Mouse (Mus musculus) induced T-regulatory cell, adult 2 months (primary cell): ENCODE measurements around the gene Cybrd1.

ENCODE experiments used
- DNase-seq: peaks from one replicate; pipeline ENCODE4 v3.0.0-alpha.2; 2012; ENCODE audit warnings: low read depth

The Cybrd1 gene

DNA sequence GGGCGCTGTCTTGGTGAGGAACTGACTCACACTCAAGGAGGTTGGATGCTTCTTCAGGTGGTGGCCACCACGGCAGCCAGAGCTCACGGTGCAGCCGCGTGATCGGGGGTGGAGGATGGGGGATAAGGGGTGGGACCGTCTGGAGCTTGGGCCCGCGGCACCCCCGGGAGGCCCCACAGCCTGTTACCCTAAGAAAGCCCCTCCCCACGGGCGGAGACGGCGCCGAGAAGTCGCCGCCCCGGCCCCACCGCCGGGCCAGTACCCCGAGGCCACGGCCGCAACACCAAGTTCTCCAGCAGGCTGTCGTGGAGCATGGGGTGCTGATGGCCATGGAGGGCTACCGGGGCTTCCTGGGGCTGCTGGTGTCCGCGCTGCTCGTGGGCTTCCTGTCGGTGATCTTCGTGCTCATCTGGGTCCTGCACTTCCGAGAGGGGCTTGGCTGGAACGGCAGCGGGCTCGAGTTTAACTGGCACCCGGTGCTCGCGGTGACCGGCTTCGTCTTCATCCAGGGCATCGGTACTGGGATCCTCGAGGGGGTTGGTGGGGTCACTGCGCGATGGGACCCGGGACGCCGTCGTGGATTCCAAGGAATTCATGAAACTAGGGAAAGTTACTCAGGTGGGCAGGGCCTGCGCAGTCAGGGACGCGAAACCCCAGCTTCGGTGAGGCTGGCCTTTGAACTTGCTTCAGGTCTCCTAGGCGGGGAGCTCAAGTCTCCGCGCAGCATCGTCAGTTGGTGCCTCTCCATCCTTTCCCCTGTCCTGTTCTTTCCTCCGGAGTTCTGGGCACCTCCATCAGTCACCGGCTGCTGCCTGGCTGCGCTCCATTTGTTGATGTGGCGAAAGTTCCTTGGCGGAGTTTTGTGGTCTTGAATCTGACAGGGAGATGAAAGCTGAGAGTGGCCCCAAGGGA, at the start of gene Cybrd1:
Gene Cybrd1, plus strand, starts transcription at position 127 of the 912 bp plus-strand sequence.
- DNase-seq: peak; percentile 47

- DNase-seq: no peak
Measured at GRCm38 (mm10) chr2:71071601-71072000, 46.1 kb upstream of the Cybrd1 start.

- DNase-seq: no peak
Measured at GRCm38 (mm10) chr2:71073330-71073729, 44.4 kb upstream of the Cybrd1 start.

DNA sequence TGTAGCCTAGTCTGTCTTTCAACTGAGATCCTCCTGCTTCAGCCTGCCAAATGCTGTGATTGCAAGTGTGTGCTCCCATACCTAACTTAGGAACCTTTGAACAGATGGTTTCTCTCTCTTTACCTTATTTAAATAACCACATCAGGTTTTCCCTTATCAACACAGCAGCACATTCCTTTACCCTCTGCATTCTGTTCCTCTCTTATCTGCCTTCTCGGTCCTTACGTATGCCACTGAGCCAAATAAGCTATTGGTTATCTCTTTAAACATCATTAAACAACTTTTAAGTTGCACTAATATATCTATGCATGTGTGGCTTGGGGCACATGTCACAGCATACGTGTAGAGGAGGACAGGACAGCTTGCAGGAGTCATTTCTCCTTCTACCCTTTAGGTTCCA, 43.9 kb upstream of the Cybrd1 start:
- no peak for DNase-seq

DNA sequence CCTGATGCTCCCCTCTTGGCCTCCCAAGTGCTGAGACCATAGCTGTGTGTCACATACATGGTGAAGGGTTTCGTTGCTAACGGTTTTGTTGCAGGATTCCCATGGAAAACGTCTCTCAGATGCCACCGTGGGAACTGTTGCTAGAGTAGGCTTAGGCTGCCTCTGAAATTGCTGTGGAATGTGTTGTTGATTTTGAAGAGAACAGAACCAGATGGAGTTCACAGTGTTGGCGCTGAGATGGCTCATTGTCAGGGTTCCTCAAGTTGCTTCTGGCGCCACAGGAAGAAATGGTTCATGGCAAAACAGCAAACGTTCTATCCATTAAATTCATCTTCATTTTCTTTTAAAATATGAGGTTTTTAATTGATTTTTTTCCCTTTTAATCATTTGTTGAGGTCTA, 35.3 kb upstream of the Cybrd1 start:
- no peak for DNase-seq

- no peak for DNase-seq
Measured at GRCm38 (mm10) chr2:71083454-71084193, 34.1 kb upstream of the Cybrd1 start.

DNA sequence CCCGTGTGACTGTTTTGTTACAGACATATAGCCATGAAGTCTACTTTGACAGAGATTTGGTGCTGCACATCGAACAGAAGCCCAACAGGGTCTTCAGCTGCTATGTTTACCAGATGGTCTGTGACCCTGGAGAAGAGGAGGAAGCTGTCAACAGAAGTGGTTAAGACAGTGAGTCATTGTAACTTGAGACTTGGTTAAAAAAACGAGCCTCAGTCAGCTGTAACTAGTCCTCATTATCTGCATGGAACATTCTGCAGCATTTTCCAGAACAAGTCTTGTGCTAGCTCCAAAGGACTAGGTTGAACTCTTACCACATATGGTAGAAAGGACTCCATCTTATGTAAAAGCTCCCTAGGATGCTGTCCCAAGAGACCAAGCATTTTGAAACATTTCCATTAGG, 28.0 kb upstream of the Cybrd1 start:
- DNase-seq: no peak

- peak; percentile 26 for DNase-seq
Measured at GRCm38 (mm10) chr2:71090660-71091445, 26.9 kb upstream of the Cybrd1 start.

GRCm38 (mm10) chr2:71096170-71096569, 21.6 kb upstream of the Cybrd1 start:
- no peak for DNase-seq

- no peak for DNase-seq
Measured at GRCm38 (mm10) chr2:71102621-71103291, 15.0 kb upstream of the Cybrd1 start.

DNA sequence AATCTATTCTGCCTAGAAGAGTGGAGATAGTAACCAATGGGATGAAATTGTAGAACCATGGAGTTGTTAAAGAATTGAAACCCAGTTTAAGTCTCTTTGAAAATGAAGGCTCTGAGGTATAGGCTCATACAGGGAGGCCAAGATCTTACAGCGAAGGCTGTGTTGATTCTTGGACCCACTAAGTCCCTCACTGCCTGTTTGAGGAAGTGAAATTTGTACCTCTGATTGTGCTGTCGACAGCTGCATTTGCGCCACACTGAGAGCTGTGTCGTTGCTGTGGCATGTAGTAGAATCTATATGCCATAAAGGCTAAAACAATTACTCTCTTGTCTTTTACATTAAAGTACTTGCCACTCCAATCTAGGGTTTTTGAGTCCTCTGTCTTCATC, 14.4 kb upstream of the Cybrd1 start:
- DNase-seq: no peak

DNA sequence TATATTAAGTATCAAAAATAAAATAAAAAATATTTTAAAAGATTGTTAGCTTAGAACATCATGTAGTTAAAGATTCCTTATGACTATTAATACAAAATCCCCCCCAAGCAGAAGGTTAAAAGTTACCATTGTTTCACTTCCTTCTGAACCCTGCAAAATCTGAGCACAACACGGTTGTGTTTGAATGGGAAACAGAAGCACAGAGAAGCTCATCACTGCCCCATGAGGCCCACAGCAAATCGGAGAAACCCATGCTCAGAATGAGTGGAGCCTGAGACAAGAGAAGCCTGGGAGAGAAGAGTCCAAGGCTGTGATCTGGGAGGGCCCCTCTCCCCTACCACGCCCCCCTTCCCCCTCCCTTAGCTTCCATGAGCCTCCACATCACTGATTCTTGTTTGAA, 13.0 kb upstream of the Cybrd1 start:
- DNase-seq: no peak

GRCm38 (mm10) chr2:71105469-71106215, 12.1 kb upstream of the Cybrd1 start:
- DNase-seq: no peak

DNA sequence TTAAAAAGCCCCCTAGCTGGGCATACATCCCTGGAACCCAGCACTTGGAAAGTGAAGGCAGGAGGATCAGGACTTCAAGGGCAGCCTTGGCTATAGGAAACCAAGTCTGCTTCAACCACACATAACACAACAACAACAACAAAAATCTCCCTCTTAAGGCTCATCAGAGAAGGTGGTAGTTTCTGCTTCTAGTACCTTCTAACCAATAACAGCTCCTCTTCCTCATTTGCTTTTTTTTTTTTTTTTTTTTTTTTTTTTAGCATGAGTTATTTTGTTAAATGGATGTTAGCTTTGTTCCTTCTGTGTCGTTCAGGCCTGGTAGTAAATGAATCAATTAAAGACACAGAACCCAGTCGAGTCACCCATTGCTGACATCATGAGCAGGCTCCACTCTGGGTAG, 10.5 kb upstream of the Cybrd1 start:
- no peak for DNase-seq

DNA sequence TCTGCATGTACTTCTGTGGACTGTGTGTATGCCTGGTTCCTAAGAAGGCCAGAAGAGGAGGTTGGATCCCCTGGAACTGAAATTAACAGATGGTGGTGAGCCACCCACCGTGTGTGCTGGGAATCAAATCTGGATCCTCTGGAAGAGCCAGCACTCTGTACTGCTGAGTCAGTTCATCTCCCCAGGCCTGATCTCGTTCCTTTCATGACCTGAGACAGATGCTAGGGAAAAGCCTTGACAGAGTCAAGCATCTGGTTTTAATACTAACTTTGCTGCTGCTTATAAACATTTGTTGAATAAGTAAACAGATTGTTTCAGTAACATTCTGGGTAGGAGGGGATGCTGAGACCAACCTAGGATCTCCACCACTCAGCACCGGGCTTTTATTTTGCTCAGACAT, 9.2 kb upstream of the Cybrd1 start:
- no peak for DNase-seq

GRCm38 (mm10) chr2:71113489-71114171, 4.1 kb upstream of the Cybrd1 start:
- no peak for DNase-seq

- DNase-seq: peak; percentile 48
Measured at GRCm38 (mm10) chr2:71116151-71116550, 1.6 kb upstream of the Cybrd1 start.

- no peak for DNase-seq
Measured at GRCm38 (mm10) chr2:71120844-71121243, 3.1 kb downstream of the Cybrd1 start.

- no peak for DNase-seq
Measured at GRCm38 (mm10) chr2:71121406-71121805, 3.7 kb downstream of the Cybrd1 start.

DNA sequence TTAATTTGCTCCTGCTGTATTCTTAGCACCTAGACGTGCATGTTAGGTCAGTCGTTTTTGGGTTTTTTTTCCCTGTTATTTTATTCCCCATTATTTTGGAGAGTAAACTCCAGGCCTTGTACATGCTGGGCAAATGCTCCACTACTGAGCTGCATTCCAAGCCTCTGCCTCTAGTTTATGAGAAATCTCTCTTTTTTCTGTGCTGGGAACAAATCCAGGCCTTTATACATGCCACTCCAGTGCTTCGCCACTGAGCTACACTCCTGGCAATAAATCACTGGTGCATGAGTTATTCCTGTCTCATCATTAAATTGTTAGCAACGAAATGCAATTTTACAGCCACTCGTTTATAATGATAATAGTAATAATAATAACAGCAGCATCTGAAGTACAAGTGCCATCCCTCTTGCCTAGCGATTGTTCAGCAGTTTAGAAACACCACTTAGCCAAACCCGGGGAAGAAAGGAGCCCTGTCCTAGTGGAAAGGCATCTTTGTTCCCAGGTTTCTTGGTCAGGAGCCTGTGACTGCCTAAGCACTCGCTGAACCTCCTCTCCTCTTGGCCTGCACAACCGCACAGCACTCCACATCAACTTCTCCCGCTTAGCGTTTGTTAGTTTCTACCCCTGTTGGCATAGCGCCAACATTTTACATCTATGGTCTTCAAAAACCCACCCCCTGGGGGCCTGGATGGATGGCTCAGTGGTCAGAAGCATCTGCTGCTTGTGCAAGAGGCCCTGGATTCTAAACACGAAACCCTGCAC, 4.7 kb downstream of the Cybrd1 start:
- DNase-seq: no peak
